Mouse (Mus musculus) effector memory CD4-positive, alpha-beta T cell, adult 7 months (primary cell): ENCODE measurements around the gene Arl6ip5. TPM values are rescaled to one million over a fixed set of nuclear protein-coding genes. Genes with fewer than 3 reads are reported as not detected.

Experiments
- polyA plus RNA-seq: library from polyadenylated mRNA; unstranded; fragments of 100-300 nt; shearing (Covaris generic); gene quantifications from one replicate; pipeline ENCODE4 v1.2.1, GENCODE M21; 2017

Arl6ip5 gene
- polyA plus RNA-seq, result 227 TPM

DNA sequence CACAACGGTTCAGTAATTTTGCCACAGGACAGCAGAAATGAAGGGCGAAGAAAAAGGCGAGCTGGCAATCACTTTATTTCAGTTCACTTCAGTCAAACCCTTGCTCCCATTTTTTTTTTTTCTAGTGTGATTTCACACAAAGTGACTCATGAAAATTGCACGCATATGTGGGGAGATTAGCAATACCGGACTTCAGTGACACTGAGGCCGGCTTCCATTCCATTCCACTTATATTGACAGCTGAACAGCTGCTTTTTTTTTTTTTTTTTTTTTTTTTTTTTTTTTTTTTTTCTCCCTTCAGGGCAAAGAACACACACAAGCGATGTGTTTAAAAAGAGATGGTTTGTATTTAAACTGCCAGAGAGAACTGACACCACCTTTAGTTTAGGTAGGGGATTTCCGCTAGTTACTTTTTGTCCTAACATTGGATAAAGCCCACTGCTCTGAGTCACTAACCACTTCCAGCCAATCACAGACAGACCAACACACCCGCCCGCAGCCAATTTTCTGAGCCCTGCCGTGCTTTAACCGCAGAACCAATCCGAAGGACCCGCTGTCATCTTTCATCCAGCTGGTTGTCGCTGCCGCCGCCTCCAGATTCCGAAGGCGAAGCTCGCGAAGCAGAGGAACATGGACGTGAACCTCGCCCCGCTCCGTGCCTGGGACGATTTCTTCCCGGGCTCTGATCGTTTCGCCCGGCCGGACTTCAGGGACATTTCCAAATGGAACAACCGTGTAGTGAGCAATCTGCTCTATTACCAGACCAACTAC lies at the start of gene Arl6ip5:
Gene Arl6ip5, plus strand, starts transcription at position 499 of the 771 bp plus-strand sequence.

DNA sequence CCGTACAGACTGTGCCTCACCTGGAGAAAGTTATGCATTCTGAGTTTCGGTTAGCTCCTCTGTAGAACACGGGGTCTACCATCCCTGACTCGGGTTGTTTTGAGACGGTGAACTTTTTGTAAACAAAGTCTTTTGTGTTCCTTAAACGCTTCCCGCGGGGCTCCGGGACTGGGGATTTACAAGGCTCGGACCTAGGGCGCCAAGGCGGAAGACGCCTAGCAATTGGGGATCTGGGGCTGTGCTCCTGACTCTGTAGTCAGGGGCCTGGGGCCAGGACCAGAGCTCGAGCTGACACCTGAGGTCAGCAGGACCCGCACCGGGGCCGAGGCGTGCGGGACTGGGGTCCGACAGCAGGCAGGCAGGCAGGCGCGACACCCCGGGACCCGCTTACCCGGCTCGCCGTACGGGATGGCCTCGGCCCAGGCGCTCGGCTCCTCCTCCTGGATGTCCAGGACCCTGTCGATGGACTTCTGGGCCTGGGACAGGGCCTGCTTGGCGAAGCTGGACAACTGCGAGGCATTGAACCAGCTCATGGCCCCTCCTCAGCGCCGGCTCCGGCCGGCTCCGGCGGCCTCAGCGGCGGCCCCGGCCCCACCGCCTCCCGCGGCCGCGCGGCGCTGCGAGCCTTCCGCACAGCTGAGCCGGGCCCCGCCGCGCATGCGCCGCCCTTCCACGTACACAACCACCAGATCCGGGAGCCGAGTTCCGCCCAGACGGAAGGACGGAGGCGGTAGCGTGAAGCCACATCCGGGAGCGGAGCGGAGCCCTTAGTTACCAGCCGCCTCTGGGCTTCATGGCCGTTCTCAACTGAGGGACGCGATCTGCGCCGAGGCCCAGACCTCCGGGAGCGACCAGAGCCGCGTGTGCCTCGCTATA lies 31.8 kb upstream of the Arl6ip5 start, which contains the start of gene Tmf1:
Gene Tmf1, minus strand, starts transcription at position 632 of the 876 bp plus-strand sequence.

GRCm38 (mm10) chr6:97205439-97205885 lies 5.0 kb upstream of the Arl6ip5 start, which contains the start of gene Uba3:
Gene Uba3 (minus strand): TSS chr6:97205647.

DNA sequence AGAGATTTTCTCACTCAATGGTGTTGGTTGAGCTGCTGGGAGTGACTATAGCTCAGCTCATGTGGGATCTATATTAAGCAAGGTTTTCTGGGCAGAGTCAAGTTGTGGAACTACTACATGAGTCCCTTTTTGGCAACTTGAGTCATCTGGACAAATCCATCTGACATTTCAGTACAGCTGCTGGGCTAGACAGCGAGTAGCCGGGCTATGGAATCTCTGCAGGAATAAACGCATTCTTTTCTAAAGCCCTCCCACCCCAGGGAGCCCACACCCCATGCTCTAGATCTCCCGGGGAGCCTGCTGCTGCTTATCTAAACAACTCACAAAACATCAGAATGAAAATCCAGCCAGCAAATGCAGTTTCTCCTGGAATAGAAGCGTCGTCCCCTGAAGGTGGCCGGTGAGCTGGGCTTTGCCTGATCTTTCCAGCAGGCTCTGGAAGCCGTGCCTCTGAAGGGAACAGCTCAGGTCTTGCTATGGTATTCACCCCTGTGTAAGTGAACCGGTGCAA lies 42.3 kb downstream of the Arl6ip5 start, which contains the start of gene Lmod3:
Gene Lmod3, minus strand, starts transcription at position 49 of the 511 bp plus-strand sequence.

Other genes starting within 250 kb of the Arl6ip5 start
- gene Fam19a4, start 150.3 kb upstream of the Arl6ip5 start, polyA plus RNA-seq, result 0.10 TPM
- gene Eogt, start 61.5 kb upstream of the Arl6ip5 start, polyA plus RNA-seq, result 17.8 TPM
- 43.6 TPM for gene Tmf1, start 31.6 kb upstream of the Arl6ip5 start, polyA plus RNA-seq
- 25.8 TPM for gene Uba3, start 5.0 kb upstream of the Arl6ip5 start, polyA plus RNA-seq
- gene Lmod3, start 42.1 kb downstream of the Arl6ip5 start, polyA plus RNA-seq, result not detected